Mouse (Mus musculus) embryonic facial prominence, embryonic 11.5 days (tissue): ENCODE data around the gene Gabpb2. TPM values are rescaled to one million over a fixed set of nuclear protein-coding genes. Genes with fewer than 3 reads are reported as not detected.
"Not testable (repeated sequence)": the region's sequence is repeated elsewhere in the genome, so short reads cannot be mapped to it uniquely, and the experiment has no call there.

Experiments
- ATAC-seq: fragments of 200-750 bp; cut with Nextera tagmentation; replicated peaks from 2 replicates; pipeline ENCODE4 v1.8.0; 2017; ENCODE audit warnings: low read depth; ENCODE audit not compliant: insufficient number of reproducible peaks, low FRiP score, low TSS enrichment
- DNase-seq: peaks from one replicate; pipeline ENCODE4 v3.0.0-alpha.2; 2015; ENCODE audit warnings: low spot score
- H3K27ac ChIP-seq: fragments of 300-500 bp; sonication (generic); replicated peaks from 2 replicates; pipeline ENCODE4 v1.5.1; 2014; ENCODE audit warnings: mild to moderate bottlenecking, low read depth, low read length, control low read depth
- H3K27me3 ChIP-seq: fragments of 300-500 bp; sonication (generic); 2 replicates; pipeline ENCODE4 v1.6.1; 2014; ENCODE audit warnings: mild to moderate bottlenecking, low read length, moderate library complexity, mixed read lengths; ENCODE audit not compliant: control insufficient read depth, insufficient read depth
- H3K36me3 ChIP-seq: fragments of 300-500 bp; sonication (generic); replicated peaks from 2 replicates; pipeline ENCODE4 v1.6.1; 2014; ENCODE audit warnings: low read depth, mild to moderate bottlenecking, low read length, moderate library complexity, mixed read lengths; ENCODE audit not compliant: control insufficient read depth, insufficient read depth
- H3K4me1 ChIP-seq: fragments of 300-500 bp; sonication (generic); 2 replicates; pipeline ENCODE4 v1.6.1; 2014; ENCODE audit warnings: low read length, mixed read lengths; ENCODE audit not compliant: control insufficient read depth, insufficient read depth
- H3K4me2 ChIP-seq: fragments of 300-500 bp; sonication (generic); 2 replicates; pipeline ENCODE4 v1.6.1; 2014; ENCODE audit warnings: low read depth, mild to moderate bottlenecking, control low read depth, low read length, moderate library complexity
- H3K4me3 ChIP-seq: fragments of 300-500 bp; sonication (generic); 2 replicates; pipeline ENCODE4 v1.5.1; 2014; ENCODE audit warnings: low read depth, low read length, control low read depth
- H3K9ac ChIP-seq: fragments of 300-500 bp; sonication (generic); replicated peaks from 2 replicates; pipeline ENCODE4 v1.6.1; 2014; ENCODE audit warnings: mild to moderate bottlenecking, control low read depth, low read length
- H3K9me3 ChIP-seq: fragments of 300-500 bp; sonication (generic); replicated peaks from 2 replicates; pipeline ENCODE4 v1.6.1; 2016; ENCODE audit warnings: mild to moderate bottlenecking, low read length, inconsistent platforms, mixed read lengths; ENCODE audit not compliant: control insufficient read depth
- WGBS: fragments of 180-500 bp; shearing (Covaris S2); extraction: QIAGEN DNeasy Blood & Tissue Kit; methylation state at CpG from one replicate; pipeline ENCODE4 v1.1.7; 2014; 5-methylcytosine and 5-hydroxymethylcytosine counted together
- polyA plus RNA-seq: library from polyadenylated mRNA; unstranded; fragments of >200 nt; fragmentation: Nextera tagmentation; extraction: Ambion mirVana; gene quantifications from 2 replicates; pipeline ENCODE4 v1.2.1, GENCODE M21; 2014

Gabpb2 gene
- polyA plus RNA-seq, 1 experiment from 2014 or later: 6.7 TPM

DNA sequence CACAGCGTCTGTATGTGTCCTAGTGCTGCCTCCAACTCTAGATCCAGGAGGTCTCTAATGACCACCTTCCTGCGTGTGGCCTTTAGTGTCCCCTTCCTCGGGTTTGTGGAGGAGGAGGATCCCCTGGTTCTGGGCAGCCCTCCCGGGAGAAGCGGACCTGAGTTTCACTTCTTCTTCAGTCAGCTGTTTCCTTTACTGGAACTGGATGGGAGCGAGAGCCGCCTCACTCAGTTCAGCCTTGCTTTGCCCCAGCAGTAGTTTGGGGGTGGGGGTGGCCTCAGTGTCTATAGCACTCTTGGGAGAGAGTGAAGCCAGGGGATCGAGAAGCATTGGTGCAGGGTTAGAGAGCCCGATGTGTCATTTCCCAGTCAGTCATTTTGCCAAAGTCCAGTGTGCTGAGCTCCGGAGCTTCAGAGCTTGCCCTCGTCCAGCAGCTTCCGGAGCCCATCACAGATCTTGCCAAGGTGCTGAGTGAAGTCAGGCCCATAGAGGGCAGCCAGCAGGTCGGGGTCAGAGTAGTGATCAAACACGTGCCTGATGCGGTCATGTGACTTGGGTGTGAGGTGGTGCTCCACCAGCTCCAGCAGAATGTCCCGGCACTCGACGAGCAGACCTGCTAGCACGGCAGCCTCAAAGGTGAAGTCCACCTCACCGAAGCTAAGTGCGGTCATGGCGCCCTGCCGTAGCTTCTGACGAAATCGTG, 78.0 kb downstream of the Gabpb2 start:
- Histone ChIP-seq H3K27ac (no peak overlapping the region), H3K36me3 (no peaks in the 10 kb centered on the region; the same call in 1 of the 2 replicates), H3K9ac (no peak overlapping the region), H3K4me3 (no peak overlapping the region), H3K4me2 (no peak overlapping the region; the same call in 1 of the 2 replicates), H3K4me1 (peaks cover 3% of the 10 kb centered on the region; the same call in 1 of the 2 replicates), H3K27me3 (no peaks in the 10 kb centered on the region), H3K9me3 (no peaks in the 10 kb centered on the region)
- DNase-seq (no peak), ATAC-seq (no peak)
- 74% methylated on average over 25 of the region's 25 CpGs for WGBS

- Histone ChIP-seq H3K4me1 (peaks cover 3% of the 10 kb centered on the region; the same call in 1 of the 2 replicates), H3K36me3 (no peaks in the 10 kb centered on the region; the same call in 1 of the 2 replicates), H3K27me3 (no peaks in the 10 kb centered on the region), H3K9me3 (no peaks in the 10 kb centered on the region), H3K4me3 (no peak overlapping the region), H3K9ac (no peak overlapping the region), H3K4me2 (no peak overlapping the region; the same call in 1 of the 2 replicates), H3K27ac (no peak overlapping the region)
- WGBS: 92% methylated on average over 3 of the region's 3 CpGs
- DNase-seq (no peak), ATAC-seq (no peak)
Observed at GRCm38 (mm10) chr3:95136336-95136735, 81.4 kb downstream of the Gabpb2 start.

GRCm38 (mm10) chr3:95135433-95136052, 82.2 kb downstream of the Gabpb2 start:
- Histone ChIP-seq H3K4me3 (no peak overlapping the region), H3K4me1 (peaks cover 3% of the 10 kb centered on the region; the same call in 1 of the 2 replicates), H3K9me3 (no peaks in the 10 kb centered on the region), H3K9ac (no peak overlapping the region), H3K36me3 (no peaks in the 10 kb centered on the region; the same call in 1 of the 2 replicates), H3K4me2 (0 out of 2 replicates have a peak overlapping the region, but pooled peaks have one; percentile 39), H3K27me3 (no peaks in the 10 kb centered on the region), H3K27ac (no peak overlapping the region)
- DNase-seq (no peak), ATAC-seq (no peak)
- WGBS: 90% methylated on average over 7 of the region's 7 CpGs

- Histone ChIP-seq H3K9ac (0 out of 2 replicates have a peak overlapping the region, but pooled peaks have one; percentile 9), H3K27me3 (no peaks in the 10 kb centered on the region), H3K27ac (no peak overlapping the region), H3K4me1 (peaks cover 3% of the 10 kb centered on the region; the same call in 1 of the 2 replicates), H3K4me2 (peak overlapping the region; percentile 39), H3K4me3 (peak overlapping the region; percentile 17), H3K9me3 (no peaks in the 10 kb centered on the region), H3K36me3 (no peaks in the 10 kb centered on the region)
- no peak for ATAC-seq
- WGBS: 38% methylated on average over 6 of the region's 6 CpGs
- DNase-seq: no peak
Observed at GRCm38 (mm10) chr3:95135023-95135422, 82.7 kb downstream of the Gabpb2 start.

GRCm38 (mm10) chr3:95134133-95134532, 83.6 kb downstream of the Gabpb2 start:
- not testable (repeated sequence) for DNase-seq, H3K4me1 ChIP-seq, H3K9me3 ChIP-seq, H3K27ac ChIP-seq, H3K4me2 ChIP-seq, H3K4me3 ChIP-seq, H3K9ac ChIP-seq, H3K36me3 ChIP-seq, H3K27me3 ChIP-seq
- ATAC-seq: peak; percentile 26
- no CpG with 5 or more reads among the region's 12 CpGs for WGBS

DNA sequence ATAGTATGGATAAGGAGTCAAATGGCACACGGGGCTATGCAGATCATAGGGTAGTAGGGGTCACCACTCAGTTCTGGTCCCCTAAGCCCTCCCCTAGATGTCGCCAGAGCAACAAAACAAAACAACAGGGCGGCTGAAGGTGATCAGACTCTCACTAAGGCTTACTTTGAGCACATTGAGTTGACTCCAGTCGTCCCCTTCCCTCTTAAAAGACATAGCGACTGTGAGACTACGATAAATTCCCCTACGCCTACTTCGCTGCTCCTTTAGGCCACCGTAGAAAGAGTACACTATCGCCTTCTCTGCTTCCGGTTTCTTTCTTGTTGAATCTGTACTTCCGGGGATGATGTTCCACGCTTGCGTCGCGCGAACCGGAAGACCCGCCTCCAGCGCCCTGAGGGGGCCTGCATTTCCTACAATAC, 84.0 kb downstream of the Gabpb2 start, which contains the start of the genes Scnm1 and Lysmd1:
Gene Scnm1, minus strand, starts transcription at position 332 of the 422 bp plus-strand sequence.
Gene Lysmd1, plus strand, starts transcription at position 409 of the 422 bp plus-strand sequence.
- no peaks in the 10 kb centered on the region for H3K36me3 ChIP-seq
- H3K27ac ChIP-seq: no peak within 1 kb of the TSS; the same call in 1 of the 2 replicates
- H3K4me2 ChIP-seq: peak within 1 kb of the TSS; percentile 83
- no peaks in the 10 kb centered on the region for H3K9me3 ChIP-seq
- no peaks in the 10 kb centered on the region for H3K27me3 ChIP-seq
- H3K4me1 ChIP-seq: peaks cover 3% of the 10 kb centered on the region; the same call in 1 of the 2 replicates
- H3K9ac ChIP-seq: peak within 1 kb of the TSS; percentile 79
- peak; percentile 90 for ATAC-seq
- peak; percentile 96 for DNase-seq
- WGBS: under 1% methylated on average over 20 of the region's 20 CpGs
- peak within 1 kb of the TSS; percentile 46 for H3K4me3 ChIP-seq

DNA sequence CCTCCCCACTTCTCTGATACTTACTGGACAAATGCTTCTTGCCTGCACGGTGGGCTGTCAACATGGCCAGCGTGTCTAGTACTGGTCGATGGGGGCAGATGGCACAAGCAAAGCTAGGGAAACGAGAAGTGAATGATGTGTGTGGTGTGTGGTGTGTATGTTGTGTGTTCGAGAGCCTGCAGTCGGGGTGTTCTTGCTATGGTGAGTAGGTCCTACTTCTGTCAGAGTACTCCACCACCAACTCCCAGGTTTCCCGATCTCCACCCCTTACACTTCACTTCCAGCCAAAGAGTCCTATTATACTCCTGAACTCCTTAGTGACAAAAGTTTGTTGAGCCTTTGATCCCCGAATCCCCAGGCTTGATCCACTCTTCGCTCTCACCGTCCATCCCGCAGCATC, 84.5 kb downstream of the Gabpb2 start:
- Histone ChIP-seq H3K9me3 (no peaks in the 10 kb centered on the region), H3K4me1 (peaks cover 3% of the 10 kb centered on the region; the same call in 1 of the 2 replicates), H3K36me3 (no peaks in the 10 kb centered on the region), H3K9ac (peak overlapping the region; percentile 79), H3K4me2 (peak overlapping the region; percentile 83), H3K4me3 (peak overlapping the region; percentile 46), H3K27me3 (no peaks in the 10 kb centered on the region), H3K27ac (no peak overlapping the region; the same call in 1 of the 2 replicates)
- ATAC-seq (no peak), DNase-seq (no peak)
- 59% methylated on average over 11 of the region's 11 CpGs for WGBS

DNA sequence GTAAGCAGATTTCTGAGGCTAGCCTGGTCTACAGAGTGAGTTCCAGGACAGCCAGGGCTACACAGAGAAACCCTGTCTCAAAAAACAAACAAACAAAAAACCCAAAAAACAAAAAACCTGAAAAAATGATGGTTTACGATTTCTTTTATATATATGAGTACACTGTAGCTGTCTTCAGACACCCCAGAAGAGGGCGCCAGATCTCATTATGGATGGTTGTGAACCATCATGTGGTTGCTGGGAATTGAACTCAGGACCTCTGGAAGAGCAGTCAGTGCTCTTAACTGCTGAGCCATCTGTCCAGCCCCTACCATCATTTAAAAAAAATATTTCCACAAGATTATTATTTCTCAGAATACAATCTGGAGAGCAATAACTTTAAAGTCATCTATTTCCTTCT, 85.3 kb downstream of the Gabpb2 start:
- not testable (repeated sequence) for H3K4me1 ChIP-seq, H3K27me3 ChIP-seq, H3K9ac ChIP-seq, H3K27ac ChIP-seq, H3K4me3 ChIP-seq, DNase-seq, H3K4me2 ChIP-seq, ATAC-seq, H3K9me3 ChIP-seq, H3K36me3 ChIP-seq
- WGBS: 85% methylated on average over 2 of the region's 2 CpGs
